Mouse (Mus musculus) CH12.LX (cell line): ENCODE results near the gene Elovl4. TPM values are rescaled to one million over a fixed set of nuclear protein-coding genes. Genes with fewer than 3 reads are reported as not detected.

ENCODE experiments used
- DNase-seq: peaks from one replicate; pipeline ENCODE4 v3.0.0-alpha.2; 2013; ENCODE audit errors: extremely low read depth
- H3K27ac ChIP-seq: 2 replicates; pipeline ENCODE4 v1.5.1; 2012; ENCODE audit warnings: low read depth, mild to moderate bottlenecking, control low read depth, moderate library complexity; ENCODE audit not compliant: insufficient read depth
- H3K27me3 ChIP-seq: replicated peaks from 2 replicates; pipeline ENCODE3; 2012; ENCODE audit warnings: inconsistent platforms
- H3K36me3 ChIP-seq, 2 experiments: replicated peaks in 1 of 2; 2 replicates each; pipeline versions ENCODE3 to v1.6.1; 2012; ENCODE audit warnings: inconsistent platforms in 1 of 2, low read length in 1 of 2, mild to moderate bottlenecking in 1 of 2, mixed read lengths in 1 of 2, moderate library complexity in 1 of 2; ENCODE audit not compliant: control insufficient read depth in 1 of 2, insufficient read depth in 1 of 2
- H3K4me1 ChIP-seq, 2 experiments: 2 replicates each; pipeline ENCODE4 v1.6.1; 2012; ENCODE audit warnings: inconsistent platforms in 1 of 2, moderate library complexity in 1 of 2; ENCODE audit not compliant: insufficient read depth in 2 of 2, control insufficient read depth in 1 of 2
- H3K4me2 ChIP-seq: 2 replicates; pipeline ENCODE4 v1.6.1; 2012; ENCODE audit warnings: low read depth, mild to moderate bottlenecking, control low read depth; ENCODE audit not compliant: poor library complexity, insufficient read depth, severe bottlenecking
- H3K4me3 ChIP-seq, 3 experiments: fragments of 150-350 bp in 1 of 3; sonication (generic) in 1 of 3; replicated peaks in 1 of 3; 2 replicates each; pipeline versions ENCODE3 to v1.5.1; 2011 to 2012; ENCODE audit warnings: low read depth in 2 of 3, low read length in 2 of 3, mild to moderate bottlenecking in 2 of 3, moderate library complexity in 2 of 3, control low read depth in 1 of 3, improper control_type of control experiment in 1 of 3, inconsistent platforms in 1 of 3, mixed read lengths in 1 of 3; ENCODE audit not compliant: poor library complexity in 1 of 3
- H3K79me2 ChIP-seq: replicated peaks from 2 replicates; pipeline ENCODE4 v1.6.1; 2012; ENCODE audit warnings: mild to moderate bottlenecking, moderate library complexity; ENCODE audit not compliant: control insufficient read depth, poor library complexity, insufficient read depth, severe bottlenecking; ENCODE audit errors: extremely low read depth
- H3K9ac ChIP-seq: 2 replicates; pipeline ENCODE4 v1.6.1; 2012; ENCODE audit warnings: low read depth, mild to moderate bottlenecking, control low read depth, moderate library complexity; ENCODE audit not compliant: insufficient read depth
- H3K9me3 ChIP-seq: replicated peaks from 2 replicates; pipeline ENCODE3; 2012; ENCODE audit warnings: low read length, inconsistent platforms, mixed read lengths
- BHLHE40 ChIP-seq: IDR thresholded peaks from 2 replicates; pipeline ENCODE4 v1.6.1; 2011; ENCODE audit warnings: mild to moderate bottlenecking, low read depth, low read length, improper control_type of control experiment
- CHD2 ChIP-seq: IDR thresholded peaks from 2 replicates; pipeline ENCODE4 v1.6.1; 2011; ENCODE audit warnings: low read length, improper control_type of control experiment
- CTCF ChIP-seq, 2 experiments: IDR thresholded peaks in 1 of 2; conservative IDR thresholded peaks in 1 of 2; 2 replicates each; pipeline ENCODE4 v1.5.1; 2011 to 2012; ENCODE audit warnings: low read depth in 2 of 2, low read length in 2 of 2, improper control_type of control experiment in 1 of 2, inconsistent platforms in 1 of 2, mild to moderate bottlenecking in 1 of 2, moderate library complexity in 1 of 2
- E2F4 ChIP-seq: IDR thresholded peaks from 2 replicates; pipeline ENCODE4 v1.6.1; 2011; ENCODE audit warnings: low read depth, low read length, improper control_type of control experiment; ENCODE audit not compliant: insufficient replicate concordance
- EP300 ChIP-seq: IDR thresholded peaks from 2 replicates; pipeline ENCODE4 v1.6.1; 2011; ENCODE audit warnings: low read length, improper control_type of control experiment
- GABPA ChIP-seq: IDR thresholded peaks from 2 replicates; pipeline ENCODE4 v1.6.1; 2012; ENCODE audit warnings: low read depth, low read length, improper control_type of control experiment, inconsistent platforms; ENCODE audit not compliant: insufficient replicate concordance
- HCFC1 ChIP-seq: IDR thresholded peaks from 2 replicates; pipeline ENCODE4 v1.6.1; 2012; ENCODE audit warnings: low read depth, mild to moderate bottlenecking, inconsistent platforms, low read length, improper control_type of control experiment
- IRF4 ChIP-seq: IDR thresholded peaks from 2 replicates; pipeline ENCODE4 v1.6.1; 2014; ENCODE audit warnings: low read depth, mild to moderate bottlenecking, inconsistent platforms, low read length, improper control_type of control experiment
- JUND ChIP-seq: conservative IDR thresholded peaks from 2 replicates; pipeline ENCODE4 v1.6.1; 2011; ENCODE audit warnings: low read depth, low read length, improper control_type of control experiment
- KAT2A ChIP-seq: IDR thresholded peaks from 2 replicates; pipeline ENCODE4 v1.6.1; 2012; ENCODE audit warnings: low read length, improper control_type of control experiment, inconsistent platforms; ENCODE audit not compliant: insufficient replicate concordance
- MAFK ChIP-seq: IDR thresholded peaks from 2 replicates; pipeline ENCODE4 v1.6.1; 2011; ENCODE audit warnings: low read length, improper control_type of control experiment; ENCODE audit not compliant: insufficient replicate concordance
- MAX ChIP-seq: IDR thresholded peaks from 2 replicates; pipeline ENCODE4 v1.6.1; 2011; ENCODE audit warnings: low read length, improper control_type of control experiment
- MXI1 ChIP-seq: IDR thresholded peaks from 2 replicates; pipeline ENCODE4 v1.6.1; 2011; ENCODE audit warnings: mild to moderate bottlenecking, low read depth, low read length, improper control_type of control experiment
- NELFE ChIP-seq: IDR thresholded peaks from 2 replicates; pipeline ENCODE4 v1.6.1; 2011; ENCODE audit warnings: low read depth, low read length, improper control_type of control experiment
- NRF1 ChIP-seq: IDR thresholded peaks from 2 replicates; pipeline ENCODE4 v1.6.1; 2014; ENCODE audit warnings: low read depth, mild to moderate bottlenecking, inconsistent platforms, low read length, improper control_type of control experiment, moderate library complexity
- PAX5 ChIP-seq: IDR thresholded peaks from 2 replicates; pipeline ENCODE4 v1.6.1; 2012; ENCODE audit warnings: low read length, inconsistent platforms, mixed read lengths
- POLR2A ChIP-seq: IDR thresholded peaks from 2 replicates; pipeline ENCODE4 v1.6.1; 2011; ENCODE audit warnings: low read depth, mild to moderate bottlenecking, improper control_type of control experiment, low read length
- POLR2AphosphoS2 ChIP-seq: IDR thresholded peaks from 2 replicates; pipeline ENCODE4 v1.6.1; 2011; ENCODE audit warnings: low read depth, low read length, improper control_type of control experiment
- RAD21 ChIP-seq: IDR thresholded peaks from 2 replicates; pipeline ENCODE4 v1.6.1; 2011; ENCODE audit warnings: low read depth, mild to moderate bottlenecking, low read length, improper control_type of control experiment, moderate library complexity
- SIN3A ChIP-seq: IDR thresholded peaks from 2 replicates; pipeline ENCODE4 v1.6.1; 2012; ENCODE audit warnings: low read length, improper control_type of control experiment, inconsistent platforms
- SMC3 ChIP-seq: IDR thresholded peaks from 2 replicates; pipeline ENCODE4 v1.6.1; 2011; ENCODE audit warnings: low read depth, low read length, improper control_type of control experiment
- TBP ChIP-seq: conservative IDR thresholded peaks from 2 replicates; pipeline ENCODE4 v1.6.1; 2011; ENCODE audit warnings: low read depth, low read length, improper control_type of control experiment
- TCF12 ChIP-seq: IDR thresholded peaks from 2 replicates; pipeline ENCODE4 v1.6.1; 2014; ENCODE audit warnings: low read depth, mild to moderate bottlenecking, inconsistent platforms, low read length, improper control_type of control experiment
- UBTF ChIP-seq: IDR thresholded peaks from 2 replicates; pipeline ENCODE4 v1.6.1; 2012; ENCODE audit warnings: low read depth, mild to moderate bottlenecking, inconsistent platforms, low read length, improper control_type of control experiment, moderate library complexity
- USF1 ChIP-seq: IDR thresholded peaks from 2 replicates; pipeline ENCODE4 v1.6.1; 2014; ENCODE audit warnings: low read depth, mild to moderate bottlenecking, inconsistent platforms, low read length, improper control_type of control experiment
- ZKSCAN1 ChIP-seq: IDR thresholded peaks from 2 replicates; pipeline ENCODE4 v1.6.1; 2012; ENCODE audit warnings: low read depth, inconsistent platforms, low read length, improper control_type of control experiment, borderline replicate concordance
- ZNF384 ChIP-seq: IDR thresholded peaks from 2 replicates; pipeline ENCODE4 v1.6.1; 2012; ENCODE audit warnings: low read depth, low read length, improper control_type of control experiment, inconsistent platforms
- dilution Hi-C: fragments of 300-500 bp; cut with MboI; formaldehyde crosslinking; loops from 2 replicates; pipeline ENCODE4 v1.14.3; 2020; ENCODE audit warnings: low sequenced_read_pairs; ENCODE audit not compliant: extremely low pct_unique_long_range_greater_than_20kb, extremely low pct_ligation_motif_present
- in situ Hi-C: fragments of 300-500 bp; cut with MboI; formaldehyde crosslinking; loops from 3 replicates; pipeline ENCODE4 v1.14.3; 2019; ENCODE audit warnings: low sequenced_read_pairs, low pct_ligation_motif_present, low pct_unique_long_range_greater_than_20kb, mixed read lengths
- polyA plus RNA-seq: library from polyadenylated mRNA; unstranded; fragments of >175 nt; gene quantifications from 2 replicates; pipeline ENCODE4 v1.2.1, GENCODE M21; 2012; ENCODE audit warnings: low read depth; ENCODE audit not compliant: insufficient read length
- total RNA-seq, 2 experiments: library from RNA; depleted of rRNA; stranded (reverse); fragments of 300-350 nt in 1 of 2; fragments of >200 nt in 1 of 2; gene quantifications; 2 replicates each; pipeline ENCODE4 v1.2.3; 2012 to 2014

Elovl4 gene
- total RNA-seq (2012; rRNA removed) (0.04 and 0.29 TPM in 2 replicates), total RNA-seq (2014; rRNA removed) (not detected in 2 replicates), polyA plus RNA-seq (not detected in 2 replicates)

GRCm38 (mm10) chr9:83805977-83806815 is at the start of gene Elovl4:
TSS of gene Elovl4 (minus strand) at chr9:83806277.
- in situ Hi-C loops (no loop called here), dilution Hi-C loops (no loop called here)
- no peak within 1 kb of the TSS for H3K9ac ChIP-seq
- H3K4me2 ChIP-seq: peak within 1 kb of the TSS; percentile 13
- no peaks in the 10 kb centered on the region for H3K36me3 ChIP-seq
- TF ChIP-seq USF1: peak; percentile 34
- no peak for TF ChIP-seq NELFE
- peak; percentile 54 for TF ChIP-seq NRF1
- TF ChIP-seq TBP: no peak
- TF ChIP-seq UBTF: no peak
- TF ChIP-seq BHLHE40: peak; percentile 56
- TF ChIP-seq JUND: no peak
- no peak for TF ChIP-seq GABPA
- no peak for TF ChIP-seq PAX5
- TF ChIP-seq MAX: peak; percentile 70; the same call in 1 of the 2 replicates
- TF ChIP-seq EP300: no peak
- TF ChIP-seq SMC3: no peak
- no peak for TF ChIP-seq MAFK
- no peak for TF ChIP-seq CHD2
- no peak for TF ChIP-seq POLR2A
- TF ChIP-seq POLR2AphosphoS2: no peak
- no peaks in the 10 kb centered on the region for H3K9me3 ChIP-seq
- no peak within 1 kb of the TSS for H3K4me3 ChIP-seq
- DNase-seq: no peak
- H3K79me2 ChIP-seq: no peaks in the 10 kb centered on the region
- no peak within 1 kb of the TSS for H3K27ac ChIP-seq
- H3K27me3 ChIP-seq: no peaks in the 10 kb centered on the region
- peaks cover 3 to 5% of the 10 kb centered on the region in 2 experiments; a peak in 2 of 4 replicates for H3K4me1 ChIP-seq

GRCm38 (mm10) chr9:83852464-83852863 is 46.4 kb upstream of the Elovl4 start:
- dilution Hi-C loops (no loop called here), in situ Hi-C loops (no loop called here)
- DNase-seq: peak; percentile 17
- no peak overlapping the region for H3K4me2 ChIP-seq
- no peak overlapping the region for H3K4me3 ChIP-seq
- TF ChIP-seq SIN3A (no peak), JUND (no peak), RAD21 (no peak), ZNF384 (no peak), MXI1 (no peak), E2F4 (no peak), HCFC1 (no peak), KAT2A (no peak), TCF12 (no peak), CTCF (conservative IDR thresholded peaks at IDR 0.05 in 1 of 2, IDR thresholded peaks at IDR 0.05 in 1 of 2; ENCODE audit: low read depth in 2 of 2, low read length in 2 of 2) (no peak), IRF4 (no peak), PAX5 (no peak), ZKSCAN1 (no peak)
- no peak overlapping the region for H3K27ac ChIP-seq
- H3K79me2 ChIP-seq: no peaks in the 10 kb centered on the region
- no peaks in the 10 kb centered on the region; a peak in 1 of 4 replicates for H3K4me1 ChIP-seq
- H3K36me3 ChIP-seq: peaks cover 33 to 83% of the 10 kb centered on the region in 2 experiments
- no peak overlapping the region for H3K9ac ChIP-seq
- H3K9me3 ChIP-seq: no peaks in the 10 kb centered on the region
- H3K27me3 ChIP-seq: no peaks in the 10 kb centered on the region
